Mouse (Mus musculus) ES-E14 (cell line): ENCODE results near the gene Fgf23.

ENCODE experiments used
- CHD2 ChIP-seq: IDR thresholded peaks from 2 replicates; pipeline ENCODE4 v1.6.1; 2014; ENCODE audit warnings: mild to moderate bottlenecking, low read depth, low read length, inconsistent platforms
- HCFC1 ChIP-seq: IDR thresholded peaks from 2 replicates; pipeline ENCODE4 v1.6.1; 2012; ENCODE audit warnings: low read length, inconsistent platforms, borderline replicate concordance; ENCODE audit not compliant: insufficient read depth
- MAFK ChIP-seq: IDR thresholded peaks from 2 replicates; pipeline ENCODE4 v1.6.1; 2014; ENCODE audit warnings: mild to moderate bottlenecking, low read depth, low read length, inconsistent platforms; ENCODE audit not compliant: insufficient read depth
- ZC3H11A ChIP-seq: IDR thresholded peaks from 2 replicates; pipeline ENCODE4 v1.6.1; 2012; ENCODE audit warnings: low read depth, mild to moderate bottlenecking, inconsistent platforms, low read length, borderline replicate concordance
- ZNF384 ChIP-seq: IDR thresholded peaks from 2 replicates; pipeline ENCODE4 v1.6.1; 2012; ENCODE audit warnings: low read depth, low read length, inconsistent platforms

DNA sequence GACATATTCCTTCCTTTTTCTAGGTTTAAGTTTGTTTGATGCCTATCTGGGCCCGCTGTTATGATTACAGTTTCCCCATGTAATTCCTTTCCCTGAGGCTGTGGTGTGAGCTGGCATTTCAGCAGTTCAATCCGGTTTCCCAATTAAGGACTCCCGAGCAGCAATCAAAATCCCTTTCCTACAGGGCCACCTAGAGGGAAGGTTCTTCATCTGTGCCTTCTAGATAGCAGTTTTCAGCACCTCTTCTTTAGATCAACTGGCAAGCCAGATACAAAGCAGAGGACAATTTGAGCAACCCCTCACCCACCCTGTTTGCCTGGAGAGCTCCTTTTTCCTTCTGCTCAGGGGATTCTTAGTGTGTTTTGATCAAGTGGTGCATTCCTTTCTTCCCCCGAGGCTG is 14.0 kb downstream of the Fgf23 start:
- TF ChIP-seq ZC3H11A, result no peak
- no peak for TF ChIP-seq MAFK
- TF ChIP-seq HCFC1, result no peak
- TF ChIP-seq ZNF384, result no peak
- TF ChIP-seq CHD2, result no peak
